ENCODE assay signal across 8 mouse cellular contexts in the genomic region with DNA sequence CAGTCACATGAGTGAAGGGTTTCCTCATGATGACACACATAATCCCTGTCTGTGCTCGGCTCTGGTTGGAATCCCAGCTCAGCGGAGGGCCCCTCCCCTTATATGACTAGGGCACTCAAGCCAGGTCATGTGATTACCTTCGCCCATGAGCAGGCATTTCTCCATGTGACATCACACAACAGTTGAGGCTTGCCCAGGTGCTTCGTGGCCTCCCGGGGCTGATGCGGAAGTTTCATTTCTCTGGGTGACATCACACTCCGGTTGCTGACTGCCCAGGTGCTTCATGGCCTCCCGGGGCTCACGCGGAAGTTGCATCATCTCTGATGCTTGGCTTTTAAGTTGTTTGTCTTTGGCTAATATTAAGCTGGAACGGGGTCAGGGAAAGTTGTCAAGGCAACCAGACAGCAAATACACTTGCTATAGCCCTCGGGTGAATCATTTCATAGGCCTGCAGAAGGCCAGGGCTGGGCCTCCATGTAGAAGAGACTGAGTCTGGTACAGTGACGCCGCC. TPM values are rescaled to one million over a fixed set of nuclear protein-coding genes. Genes with fewer than 3 reads are reported as not detected.
DNase-seq lines count a peak whose midpoint lies in the region; ATAC-seq and TF ChIP-seq lines count a peak whose summit lies in the region.

No protein-coding gene starts in this region.

- intact Hi-C loops in heart, postnatal 25 days (cut with DNase I), result loop anchor here (5.0 to 10.0 kb wide), 3 partner anchors 95 to 333 kb away; no protein-coding TSS in a partner anchor

- no peak overlapping the region for H3K9ac ChIP-seq in kidney, embryonic 14.5 days (ENCODE audit: low read depth, low read length)

- WGBS in kidney, adult 2 months, result 67% methylated on average over 14 of the region's 14 CpGs
- WGBS in kidney, embryonic 14.5 days, result 84% methylated on average over 14 of the region's 14 CpGs

- TF ChIP-seq POLR2A in kidney, adult 2 months (IDR thresholded peaks at IDR 0.05; ENCODE audit: low read depth, low read length), result no peak

- H3K27me3 ChIP-seq in kidney, adult 2 months (replicated peaks; ENCODE audit: control insufficient read depth, insufficient read depth, low read length), result no peaks in the 10 kb centered on the region
- H3K27me3 ChIP-seq in kidney, embryonic 14.5 days (ENCODE audit: control insufficient read depth, insufficient read depth, low read length), result no peaks in the 10 kb centered on the region

- peak; percentile 84 for DNase-seq in kidney, adult 2 months
- peak; percentile 23 for DNase-seq in heart, postnatal 25 days (ENCODE audit: low spot score)
- DNase-seq in lung, adult 18-20 months, result peak; percentile 87 to 94
- DNase-seq in urinary bladder, postnatal 25 days (ENCODE audit: low spot score), result peak; percentile 38
- DNase-seq in layer of hippocampus, postnatal 36 days, result no peak
- DNase-seq in embryo, embryonic 10 days (ENCODE audit: low spot score), result no peak
- DNase-seq in cerebellum, adult 9-11 months, result no peak

- no peak overlapping the region for H3K4me3 ChIP-seq in kidney, adult 2 months (ENCODE audit: insufficient read depth, low read depth, low read length)
- no peak overlapping the region for H3K4me3 ChIP-seq in kidney, embryonic 14.5 days (ENCODE audit: low read length)

- no peak overlapping the region for H3K4me2 ChIP-seq in kidney, embryonic 14.5 days (replicated peaks; ENCODE audit: low read depth, low read length)

- H3K4me1 ChIP-seq in kidney, adult 2 months (ENCODE audit: control insufficient read depth, insufficient read depth, low read length), result no peaks in the 10 kb centered on the region
- H3K4me1 ChIP-seq in kidney, embryonic 14.5 days (ENCODE audit: control insufficient read depth, insufficient read depth, low read length), result no peaks in the 10 kb centered on the region

- H3K27ac ChIP-seq in kidney, adult 2 months (ENCODE audit: insufficient read depth, low read depth, low read length), result no peak overlapping the region
- H3K27ac ChIP-seq in kidney, embryonic 14.5 days (ENCODE audit: low read depth, low read length), result no peak overlapping the region

- no peak for TF ChIP-seq CTCF in kidney, adult 2 months (conservative IDR thresholded peaks at IDR 0.05; ENCODE audit: insufficient read depth, insufficient read length, low read depth, low read length)

- no peaks in the 10 kb centered on the region for H3K9me3 ChIP-seq in kidney, embryonic 14.5 days (ENCODE audit: control insufficient read depth, low read length)

- no peak for ATAC-seq in kidney, embryonic 14.5 days (ENCODE audit: low FRiP score, low TSS enrichment)

- H3K36me3 ChIP-seq in kidney, adult 2 months (ENCODE audit: control insufficient read depth, insufficient read depth, low read length), result no peaks in the 10 kb centered on the region
- H3K36me3 ChIP-seq in kidney, embryonic 14.5 days (ENCODE audit: control insufficient read depth, insufficient read depth, low read length), result no peaks in the 10 kb centered on the region

RNA-seq across cellular contexts. Expression of a gene that starts 40.4 kb away (rescaled TPM):
- 146 and 165 TPM in 2 replicates for polyA plus RNA-seq in kidney, adult 2 months (2012; rRNA removed)
- polyA plus RNA-seq in kidney, embryonic 14.5 days (2014; fragmentation: Nextera tagmentation; extraction: Ambion mirVana), result 97.0 and 115 TPM in 2 replicates
- total RNA-seq in heart, postnatal 25 days (2021), result 100 to 1,000 TPM in 1 of 2 experiments, 10 to 100 TPM in 1; 98.8 to 102 TPM
- 10 to 100 TPM; 60.5 to 66.7 TPM for total RNA-seq in layer of hippocampus, postnatal 36 days (2021)

RNA-seq across cellular contexts. Expression of a gene that starts 48.1 kb away (rescaled TPM):
- polyA plus RNA-seq in kidney, adult 2 months (2012; rRNA removed), result 22.1 and 22.2 TPM in 2 replicates
- polyA plus RNA-seq in kidney, embryonic 14.5 days (2014; fragmentation: Nextera tagmentation; extraction: Ambion mirVana), result 17.6 and 25.9 TPM in 2 replicates
- 1 to 10 TPM; 3.5 to 4.1 TPM for total RNA-seq in heart, postnatal 25 days (2021)
- 1 to 10 TPM; 9.2 to 9.3 TPM for total RNA-seq in layer of hippocampus, postnatal 36 days (2021)

RNA-seq across cellular contexts. Expression of a gene that starts 59.8 kb away (rescaled TPM):
- polyA plus RNA-seq in kidney, adult 2 months (2012; rRNA removed), result 1.2 and 1.5 TPM in 2 replicates
- 2.1 and 2.3 TPM in 2 replicates for polyA plus RNA-seq in kidney, embryonic 14.5 days (2014; fragmentation: Nextera tagmentation; extraction: Ambion mirVana)
- total RNA-seq in heart, postnatal 25 days (2021), result 1 to 10 TPM; 4.9 to 6.0 TPM
- 1 to 10 TPM; 1.2 to 1.4 TPM for total RNA-seq in layer of hippocampus, postnatal 36 days (2021)

Comparison
In these comparisons a context has a peak if more than half of its experiments do, and no peak if none do; other contexts are left out.
1. DNase-seq: peak in kidney, adult 2 months (single experiment), heart, postnatal 25 days (single experiment), lung, adult 18-20 months (2 of 2) and urinary bladder, postnatal 25 days (single experiment); none in layer of hippocampus, postnatal 36 days (0 of 2), embryo, embryonic 10 days (single experiment) and cerebellum, adult 9-11 months (single experiment).